Mouse (Mus musculus): Measurements from ENCODE around the gene Exoc3l. TPM values are rescaled to one million over a fixed set of nuclear protein-coding genes. Genes with fewer than 3 reads are reported as not detected.

Gene Exoc3l
- total and polyA plus RNA-seq, 3 experiments: 4.4 to 10.9 (median 7.5) TPM

DNA sequence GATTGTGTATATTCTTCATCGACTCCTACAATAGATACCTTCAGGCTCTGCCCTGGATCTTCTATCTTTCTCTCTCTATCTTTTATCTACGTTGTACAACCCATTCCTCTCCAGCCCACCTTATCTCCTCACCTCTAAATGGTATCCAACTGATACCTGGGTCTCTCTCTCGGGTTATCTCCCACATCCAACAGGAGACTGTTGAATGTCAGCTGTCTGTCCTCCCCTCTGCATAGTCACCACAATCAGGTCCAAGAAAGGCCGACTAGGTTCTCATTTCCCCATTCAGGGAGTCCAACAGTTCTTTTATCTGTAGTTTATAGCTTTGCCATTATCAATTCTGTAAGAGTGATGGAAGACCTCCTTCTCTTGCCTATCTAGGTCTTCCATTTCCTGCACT lies 13.7 kb downstream of the Exoc3l start:
- Histone ChIP-seq H3K27me3 (replicated peaks) (no peaks in the 10 kb centered on the region), H3K27ac (ENCODE audit: insufficient read depth, low read depth) (no peak overlapping the region), H3K4me2 (ENCODE audit: insufficient read depth, low read depth, poor library complexity, severe bottlenecking) (no peak overlapping the region), H3K4me1 (ENCODE audit: control insufficient read depth in 1 of 2, insufficient read depth in 2 of 2) (peaks cover 2 to 6% of the 10 kb centered on the region in 2 experiments; a peak in 3 of 4 replicates), H3K79me2 (replicated peaks; ENCODE audit: control insufficient read depth, extremely low read depth, insufficient read depth, poor library complexity, severe bottlenecking) (no peaks in the 10 kb centered on the region), H3K4me3 (replicated peaks in 1 of 3; ENCODE audit: low read depth in 2 of 3, low read length in 2 of 3, poor library complexity in 1 of 3) (no peak overlapping the region), H3K36me3 (replicated peaks in 1 of 2; ENCODE audit: control insufficient read depth in 1 of 2, insufficient read depth in 1 of 2, low read length in 1 of 2) (peaks cover 13 to 70% of the 10 kb centered on the region in 2 experiments), H3K9ac (ENCODE audit: insufficient read depth, low read depth) (no peak overlapping the region), H3K9me3 (replicated peaks; ENCODE audit: low read length) (no peaks in the 10 kb centered on the region)
- no peak for TF ChIP-seq ZNF384 (IDR thresholded peaks at IDR 0.05; ENCODE audit: low read depth, low read length)
- TF ChIP-seq TCF12 (IDR thresholded peaks at IDR 0.05; ENCODE audit: low read depth, low read length): no peak
- TF ChIP-seq E2F4 (IDR thresholded peaks at IDR 0.05; ENCODE audit: insufficient replicate concordance, low read depth, low read length): no peak
- no peak for TF ChIP-seq HCFC1 (IDR thresholded peaks at IDR 0.05; ENCODE audit: low read depth, low read length)
- TF ChIP-seq RAD21 (IDR thresholded peaks at IDR 0.05; ENCODE audit: low read depth, low read length): no peak
- dilution Hi-C loops (cut with MboI; ENCODE audit: extremely low pct_ligation_motif_present, extremely low pct_unique_long_range_greater_than_20kb, low sequenced_read_pairs): no loop called here
- in situ Hi-C loops (cut with MboI; ENCODE audit: low pct_ligation_motif_present, low pct_unique_long_range_greater_than_20kb, low sequenced_read_pairs): loop anchor here (10.0 kb wide), 1 partner anchor 157 kb away; no protein-coding TSS in a partner anchor
- DNase-seq (ENCODE audit: extremely low read depth): no peak

DNA sequence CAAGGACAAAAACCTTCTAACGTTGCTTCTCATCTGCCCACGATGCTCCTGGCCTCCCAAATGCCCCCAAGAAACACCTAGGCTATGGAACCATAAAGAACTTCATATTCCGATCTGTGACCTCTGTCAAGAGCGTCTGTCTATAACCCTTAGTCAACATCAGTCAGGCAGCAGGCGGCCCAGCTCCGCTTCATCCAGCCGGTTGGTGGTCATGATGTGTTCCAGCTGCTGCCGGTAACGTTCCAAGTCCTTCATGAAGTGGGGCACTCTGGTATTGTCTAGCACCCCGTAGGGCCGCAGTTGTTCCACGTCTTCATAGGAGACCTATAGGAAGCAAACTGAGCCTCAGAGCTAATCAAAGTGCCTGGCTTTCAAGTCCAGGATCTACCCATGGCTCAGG lies 14.1 kb downstream of the Exoc3l start:
- no peak for DNase-seq (ENCODE audit: extremely low read depth)
- no peak overlapping the region for H3K9ac ChIP-seq (ENCODE audit: insufficient read depth, low read depth)
- no peaks in the 10 kb centered on the region for H3K27me3 ChIP-seq (replicated peaks)
- no peak overlapping the region for H3K27ac ChIP-seq (ENCODE audit: insufficient read depth, low read depth)
- H3K4me1 ChIP-seq (ENCODE audit: control insufficient read depth in 1 of 2, insufficient read depth in 2 of 2): peaks cover 2 to 6% of the 10 kb centered on the region in 2 experiments; a peak in 3 of 4 replicates
- dilution Hi-C loops (cut with MboI; ENCODE audit: extremely low pct_ligation_motif_present, extremely low pct_unique_long_range_greater_than_20kb, low sequenced_read_pairs) (no loop called here), in situ Hi-C loops (cut with MboI; ENCODE audit: low pct_ligation_motif_present, low pct_unique_long_range_greater_than_20kb, low sequenced_read_pairs) (loop anchor here (10.0 kb wide), 1 partner anchor 157 kb away; no protein-coding TSS in a partner anchor)
- H3K79me2 ChIP-seq (replicated peaks; ENCODE audit: control insufficient read depth, extremely low read depth, insufficient read depth, poor library complexity, severe bottlenecking): no peaks in the 10 kb centered on the region
- no peak overlapping the region for H3K4me3 ChIP-seq (replicated peaks in 1 of 3; ENCODE audit: low read depth in 2 of 3, low read length in 2 of 3, poor library complexity in 1 of 3)
- H3K9me3 ChIP-seq (replicated peaks; ENCODE audit: low read length): no peaks in the 10 kb centered on the region
- peaks cover 13 to 71% of the 10 kb centered on the region in 2 experiments for H3K36me3 ChIP-seq (replicated peaks in 1 of 2; ENCODE audit: control insufficient read depth in 1 of 2, insufficient read depth in 1 of 2, low read length in 1 of 2)
- H3K4me2 ChIP-seq (ENCODE audit: insufficient read depth, low read depth, poor library complexity, severe bottlenecking): no peak overlapping the region
- no peak for TF ChIP-seq MAFK (IDR thresholded peaks at IDR 0.05; ENCODE audit: insufficient replicate concordance, low read length)
- TF ChIP-seq CTCF (conservative IDR thresholded peaks at IDR 0.05 in 1 of 2, IDR thresholded peaks at IDR 0.05 in 1 of 2; ENCODE audit: low read depth in 2 of 2, low read length in 2 of 2): no peak
- no peak for TF ChIP-seq ETS1 (conservative IDR thresholded peaks at IDR 0.05; ENCODE audit: low read depth, low read length)
- TF ChIP-seq JUN (IDR thresholded peaks at IDR 0.05; ENCODE audit: insufficient read depth, low read depth, low read length): no peak
- no peak for TF ChIP-seq SMC3 (IDR thresholded peaks at IDR 0.05; ENCODE audit: low read depth, low read length)
- TF ChIP-seq IRF4 (IDR thresholded peaks at IDR 0.05; ENCODE audit: low read depth, low read length): no peak
- no peak for TF ChIP-seq ZNF384 (IDR thresholded peaks at IDR 0.05; ENCODE audit: low read depth, low read length)
- no peak for TF ChIP-seq KAT2A (IDR thresholded peaks at IDR 0.05; ENCODE audit: insufficient replicate concordance, low read length)
- no peak for TF ChIP-seq HCFC1 (IDR thresholded peaks at IDR 0.05; ENCODE audit: low read depth, low read length)
- TF ChIP-seq USF2 (conservative IDR thresholded peaks at IDR 0.05; ENCODE audit: low read depth, low read length): no peak
- no peak for TF ChIP-seq MEF2A (IDR thresholded peaks at IDR 0.05; ENCODE audit: borderline replicate concordance, low read depth, low read length)
- no peak for TF ChIP-seq RCOR1 (conservative IDR thresholded peaks at IDR 0.05; ENCODE audit: low read depth, low read length)
- no peak for TF ChIP-seq POLR2AphosphoS2 (IDR thresholded peaks at IDR 0.05; ENCODE audit: low read depth, low read length)
- TF ChIP-seq NELFE (IDR thresholded peaks at IDR 0.05; ENCODE audit: low read depth, low read length): no peak
- no peak for TF ChIP-seq POLR2A (IDR thresholded peaks at IDR 0.05; ENCODE audit: low read depth, low read length)
- TF ChIP-seq RAD21 (IDR thresholded peaks at IDR 0.05; ENCODE audit: low read depth, low read length): no peak
- no peak for TF ChIP-seq ZKSCAN1 (IDR thresholded peaks at IDR 0.05; ENCODE audit: borderline replicate concordance, low read depth, low read length)

Measured in CH12.LX (cell line).